Mouse (Mus musculus) heart, adult 2 months (tissue): Measurements from ENCODE around the gene Nkap.

ENCODE experiments used
- CTCF ChIP-seq: fragments of 200-600 bp; IDR thresholded peaks from 2 replicates; pipeline ENCODE4 v1.8.1; 2022; ENCODE audit warnings: antibody characterized with exemption, mild to moderate bottlenecking, moderate library complexity
- POLR2A ChIP-seq: fragments of 200-500 bp; IDR thresholded peaks from 2 replicates; pipeline ENCODE4 v1.6.1; 2011; ENCODE audit warnings: mild to moderate bottlenecking, low read depth, low read length, control low read depth; ENCODE audit not compliant: insufficient read depth

DNA sequence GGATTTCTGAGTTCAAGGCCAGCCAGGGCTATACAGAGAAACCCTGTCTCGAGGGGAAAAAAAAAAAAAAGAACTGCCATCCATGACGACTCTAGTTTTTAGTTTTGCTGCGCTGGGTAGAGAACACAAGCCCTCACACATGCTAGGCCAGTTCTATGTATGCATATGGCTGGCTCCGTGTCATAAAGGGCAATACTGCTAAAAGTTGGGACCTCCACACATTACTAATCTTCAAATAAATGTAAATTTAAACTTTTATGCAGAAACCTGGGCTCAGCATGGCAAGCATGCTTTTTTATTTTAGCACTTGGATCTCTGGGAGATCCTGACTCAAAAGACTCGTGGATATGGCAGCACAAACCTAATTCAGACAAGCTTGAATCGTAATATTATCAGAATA is 45.4 kb upstream of the Nkap start:
- TF ChIP-seq POLR2A (no peak), CTCF (no peak)
